Comparison of ENCODE assay signal across 15 mouse cellular contexts in the genomic region with DNA sequence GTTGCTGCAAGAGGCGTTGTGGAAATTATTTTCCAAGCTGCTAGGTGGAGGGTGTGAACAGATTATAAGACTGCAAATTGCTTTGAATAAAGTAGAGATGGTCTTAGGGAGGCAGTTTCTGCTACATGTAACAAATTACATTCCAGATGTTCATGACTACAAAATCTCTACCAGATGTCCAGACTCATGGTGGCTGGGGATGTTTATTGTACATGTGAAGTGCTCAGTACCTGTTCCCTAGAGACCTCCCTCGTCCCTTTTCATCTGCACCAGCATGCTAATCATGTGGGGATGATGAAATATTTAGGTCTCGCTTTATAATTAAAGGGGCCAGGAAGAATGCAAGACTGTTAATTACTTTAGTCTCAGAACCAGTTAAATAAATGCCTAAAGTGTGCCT.
DNase-seq lines count a peak whose midpoint lies in the region; ATAC-seq and TF ChIP-seq lines count a peak whose summit lies in the region.
"Had no signal": no experiment of that assay in that cellular context is flagged by ENCODE, and none has a peak within 500 bp of the region (broad histone marks: within the 10 kb centered on the region; RNA-seq: fewer than 3 reads in every experiment).

No protein-coding gene starts in this region.

- H3K27ac ChIP-seq in heart, postnatal 0 days (ENCODE audit: low read depth), result peak overlapping the region; percentile 84
- H3K27ac ChIP-seq in neural tube, embryonic 11.5 days (ENCODE audit: low read depth, low read length), result no peak overlapping the region
- H3K27ac ChIP-seq: forebrain, embryonic 12.5 days had no signal

- H3K4me3 ChIP-seq in heart, postnatal 0 days (ENCODE audit: low read depth, low read length), result no peak overlapping the region
- H3K4me3 ChIP-seq in neural tube, embryonic 11.5 days (ENCODE audit: low read depth, low read length), result no peak overlapping the region
- H3K4me3 ChIP-seq: forebrain, embryonic 12.5 days; myocyte had no signal

- H3K4me1 ChIP-seq in heart, postnatal 0 days (ENCODE audit: control insufficient read depth, insufficient read depth), result 0 out of 2 replicates have a peak, but pooled peaks cover 5% of the 10 kb centered on the region
- H3K4me1 ChIP-seq in neural tube, embryonic 11.5 days (ENCODE audit: control insufficient read depth, insufficient read depth, low read length), result no peaks in the 10 kb centered on the region
- H3K4me1 ChIP-seq: forebrain, embryonic 12.5 days had no signal

- no peaks in the 10 kb centered on the region for H3K36me3 ChIP-seq in heart, postnatal 0 days (replicated peaks; ENCODE audit: control insufficient read depth, insufficient read depth, low read length)
- H3K36me3 ChIP-seq in neural tube, embryonic 11.5 days (ENCODE audit: control insufficient read depth, insufficient read depth, low read length), result no peaks in the 10 kb centered on the region
- H3K36me3 ChIP-seq: forebrain, embryonic 12.5 days had no signal

- 55% methylated on average over 3 of the region's 3 CpGs for WGBS in heart, postnatal 0 days
- 58% methylated on average over 3 of the region's 3 CpGs for WGBS in neural tube, embryonic 11.5 days

- no peaks in the 10 kb centered on the region for H3K9me3 ChIP-seq in heart, postnatal 0 days (replicated peaks; ENCODE audit: control insufficient read depth, low read length)
- H3K9me3 ChIP-seq in neural tube, embryonic 11.5 days (ENCODE audit: control insufficient read depth, low read length), result no peaks in the 10 kb centered on the region
- H3K9me3 ChIP-seq: forebrain, embryonic 12.5 days had no signal

- no peak for TF ChIP-seq EP300 in heart, postnatal 0 days (IDR thresholded peaks at IDR 0.05; ENCODE audit: low read depth)

- no peak overlapping the region for H3K4me2 ChIP-seq in heart, postnatal 0 days (ENCODE audit: low read depth, low read length)
- H3K4me2 ChIP-seq in neural tube, embryonic 11.5 days (ENCODE audit: low read depth), result no peak overlapping the region
- H3K4me2 ChIP-seq: forebrain, embryonic 12.5 days had no signal

- no peak for TF ChIP-seq CTCF in heart, postnatal 0 days (IDR thresholded peaks at IDR 0.05; ENCODE audit: low read depth)

- H3K27me3 ChIP-seq in heart, postnatal 0 days (ENCODE audit: control insufficient read depth, insufficient read depth, low read length), result no peaks in the 10 kb centered on the region
- H3K27me3 ChIP-seq in neural tube, embryonic 11.5 days (ENCODE audit: control insufficient read depth, insufficient read depth, low read length), result no peaks in the 10 kb centered on the region
- H3K27me3 ChIP-seq: forebrain, embryonic 12.5 days had no signal

- no peak for ATAC-seq in heart, postnatal 0 days (ENCODE audit: insufficient read depth, low read depth)
- ATAC-seq in neural tube, embryonic 11.5 days (ENCODE audit: insufficient read depth, low FRiP score, low TSS enrichment), result no peak

- H3K9ac ChIP-seq in heart, postnatal 0 days (replicated peaks; ENCODE audit: low read depth, low read length), result no peak overlapping the region
- H3K9ac ChIP-seq in neural tube, embryonic 11.5 days (ENCODE audit: low read length), result no peak overlapping the region
- H3K9ac ChIP-seq: forebrain, embryonic 12.5 days had no signal

- DNase-seq in heart, postnatal 0 days (ENCODE audit: low spot score), result no peak
- no peak for DNase-seq in heart, adult 18-20 months
- peak; percentile 16 for DNase-seq in neural tube, embryonic 11.5 days (ENCODE audit: low spot score)
- no peak for DNase-seq in neural tube, embryonic 10.5 days (ENCODE audit: extremely low spot score, low spot score)
- DNase-seq in induced T-regulatory cell, adult 2 months (ENCODE audit: low read depth), result peak; percentile 42
- DNase-seq in right cerebral cortex, adult 18-20 months, result no peak
- DNase-seq in thymus, postnatal 14 days, result no peak
- DNase-seq: adrenal gland, postnatal 25 days; cerebellum, adult 11 months; gastrocnemius, postnatal 36 days; kidney, adult 11 months; liver; thymus, adult 2 months had no signal

Comparison
In these comparisons a context has a peak if more than half of its experiments do, and no peak if none do; other contexts are left out.
1. DNase-seq: peak in neural tube, embryonic 11.5 days (single experiment) and induced T-regulatory cell, adult 2 months (single experiment); none in heart, postnatal 0 days (single experiment), heart, adult 18-20 months (0 of 2), neural tube, embryonic 10.5 days (single experiment), right cerebral cortex, adult 18-20 months (single experiment) and thymus, postnatal 14 days (single experiment).